Mouse (Mus musculus) right cerebral cortex, adult 18-20 months (tissue): Measurements from ENCODE around the gene Pum2.
"Not testable (repeated sequence)": the region's sequence is repeated elsewhere in the genome, so short reads cannot be mapped to it uniquely, and the experiment has no call there.

Experiments
- DNase-seq: peaks from one replicate; pipeline ENCODE4 v3.0.0; 2022; ENCODE audit warnings: mixed read lengths

Pum2 gene

GRCm38 (mm10) chr12:8673974-8674306 is at the start of gene Pum2:
Pum2 (plus strand) TSS chr12:8674134.
- DNase-seq: peak; percentile 93

GRCm38 (mm10) chr12:8629537-8629936 is 44.4 kb upstream of the Pum2 start:
- DNase-seq: no peak

- no peak for DNase-seq
Measured at GRCm38 (mm10) chr12:8631691-8632090, 42.2 kb upstream of the Pum2 start.

- DNase-seq: no peak
Measured at GRCm38 (mm10) chr12:8632737-8633365, 41.1 kb upstream of the Pum2 start.

GRCm38 (mm10) chr12:8634306-8634705 is 39.6 kb upstream of the Pum2 start:
- no peak for DNase-seq

- DNase-seq: no peak
Measured at GRCm38 (mm10) chr12:8635546-8635945, 38.4 kb upstream of the Pum2 start.

- DNase-seq: no peak
Measured at GRCm38 (mm10) chr12:8636945-8637344, 37.0 kb upstream of the Pum2 start.

- DNase-seq: peak; percentile 64
Measured at GRCm38 (mm10) chr12:8638411-8639087, 35.4 kb upstream of the Pum2 start.

GRCm38 (mm10) chr12:8640186-8640585 is 33.7 kb upstream of the Pum2 start:
- DNase-seq: not testable (repeated sequence)

- peak; percentile 99 for DNase-seq
Measured at GRCm38 (mm10) chr12:8640711-8641424, 33.1 kb upstream of the Pum2 start.

- no peak for DNase-seq
Measured at GRCm38 (mm10) chr12:8641425-8641735, 32.6 kb upstream of the Pum2 start.

GRCm38 (mm10) chr12:8648211-8648610 is 25.7 kb upstream of the Pum2 start:
- DNase-seq: not testable (repeated sequence)

- DNase-seq: not testable (repeated sequence)
Measured at GRCm38 (mm10) chr12:8650027-8650426, 23.9 kb upstream of the Pum2 start.

GRCm38 (mm10) chr12:8656596-8656995 is 17.3 kb upstream of the Pum2 start:
- DNase-seq: no peak

- DNase-seq: no peak
Measured at GRCm38 (mm10) chr12:8657116-8657515, 16.8 kb upstream of the Pum2 start.

- no peak for DNase-seq
Measured at GRCm38 (mm10) chr12:8657629-8658366, 16.1 kb upstream of the Pum2 start.

- no peak for DNase-seq
Measured at GRCm38 (mm10) chr12:8659406-8660279, 14.3 kb upstream of the Pum2 start.

GRCm38 (mm10) chr12:8661747-8662146 is 12.2 kb upstream of the Pum2 start:
- DNase-seq: no peak

- no peak for DNase-seq
Measured at GRCm38 (mm10) chr12:8662175-8662574, 11.8 kb upstream of the Pum2 start.

GRCm38 (mm10) chr12:8662721-8663120 is 11.2 kb upstream of the Pum2 start:
- no peak for DNase-seq

- no peak for DNase-seq
Measured at GRCm38 (mm10) chr12:8667473-8668255, 6.3 kb upstream of the Pum2 start.

- no peak for DNase-seq
Measured at GRCm38 (mm10) chr12:8669421-8669820, 4.5 kb upstream of the Pum2 start.
